Mouse (Mus musculus) lung, postnatal 4 days (tissue): Measurements from ENCODE around the gene Phf10.
"Not testable (repeated sequence)": the region's sequence is repeated elsewhere in the genome, so short reads cannot be mapped to it uniquely, and the experiment has no call there.

Experiments
- DNase-seq, 2 experiments: peaks; one replicate each; pipeline ENCODE4 v3.0.0; 2021

The Phf10 gene

GRCm38 (mm10) chr17:14960951-14961556 lies at the start of gene Phf10:
Gene Phf10, minus strand, starts transcription at chr17:14961273.
- DNase-seq = peak; percentile 58 to 60

DNA sequence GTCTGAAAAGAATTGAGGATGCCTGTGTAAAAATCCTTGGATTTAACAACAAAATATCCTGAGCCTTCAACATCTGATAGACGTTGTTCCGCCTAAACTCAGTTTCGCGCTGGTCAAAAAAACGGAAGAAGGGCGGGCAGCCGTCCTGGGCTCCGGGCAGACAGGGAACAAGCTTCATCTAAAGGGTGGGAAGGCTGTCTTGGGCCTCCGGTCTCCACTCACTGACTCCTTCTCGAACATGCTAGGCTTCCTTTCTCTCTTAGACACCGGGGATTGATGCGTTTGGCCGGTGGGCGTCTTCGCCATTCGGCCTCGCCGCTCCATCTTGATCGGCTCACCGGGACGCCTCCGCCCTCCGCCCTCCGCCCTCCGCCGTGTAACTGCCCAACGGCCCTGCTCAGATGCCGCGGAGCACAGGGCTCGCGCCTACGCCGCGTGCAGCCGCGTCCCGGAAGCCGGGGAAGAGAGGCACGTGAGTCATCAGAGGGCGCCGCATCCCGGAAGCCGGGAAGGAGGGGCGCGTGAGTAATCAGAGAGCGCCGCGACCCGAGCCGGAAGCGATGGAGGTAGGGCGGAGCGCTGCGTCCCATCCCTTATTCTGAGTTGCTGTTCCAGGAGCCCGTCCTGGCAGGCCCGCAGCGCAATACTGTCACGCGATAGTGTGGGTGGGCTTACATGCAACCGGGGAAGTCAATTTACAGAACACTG lies 48.8 kb upstream of the Phf10 start, which contains the start of gene Gm3435:
Gene Gm3435, plus strand, starts transcription at position 471 of the 708 bp plus-strand sequence.
- DNase-seq = not testable (repeated sequence)

DNA sequence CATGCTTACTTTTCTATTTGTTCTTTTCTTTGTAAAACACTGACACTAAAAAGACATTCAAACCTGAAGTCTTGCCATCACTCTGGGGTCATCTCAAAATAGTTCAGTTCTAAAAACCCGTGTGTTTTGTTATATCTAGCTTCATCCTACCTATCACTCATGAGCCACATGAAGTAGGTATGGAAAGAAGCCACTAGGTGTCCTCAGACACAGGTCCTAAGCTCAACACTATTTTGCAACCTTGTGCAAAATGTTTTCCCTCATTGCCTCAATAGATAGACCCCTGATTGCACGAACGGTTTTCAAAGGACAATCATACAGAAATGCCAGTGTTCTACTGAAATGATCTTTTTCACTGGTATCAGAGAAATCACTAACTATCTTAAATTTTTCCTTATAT lies 48.0 kb upstream of the Phf10 start:
- DNase-seq = not testable (repeated sequence)

DNA sequence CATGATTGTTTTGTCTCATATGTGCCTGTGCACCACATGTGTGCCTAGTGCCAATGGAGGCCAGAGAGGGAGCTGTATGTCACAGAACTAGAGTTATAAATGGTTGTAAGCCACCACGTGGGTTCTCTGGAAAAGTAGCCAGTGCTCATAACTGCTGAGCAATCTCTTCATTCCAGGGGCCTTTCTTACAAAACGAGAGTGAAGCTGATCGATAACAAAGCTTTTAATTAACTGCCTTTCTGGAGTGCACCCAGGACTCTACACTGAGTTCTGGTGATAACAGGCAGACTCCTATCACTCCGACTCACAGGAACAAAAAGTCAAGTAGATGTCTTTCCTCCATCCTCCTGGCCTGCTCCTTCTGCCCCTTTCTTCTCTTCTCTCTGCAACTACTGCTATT lies 39.0 kb upstream of the Phf10 start:
- not testable (repeated sequence) for DNase-seq

DNA sequence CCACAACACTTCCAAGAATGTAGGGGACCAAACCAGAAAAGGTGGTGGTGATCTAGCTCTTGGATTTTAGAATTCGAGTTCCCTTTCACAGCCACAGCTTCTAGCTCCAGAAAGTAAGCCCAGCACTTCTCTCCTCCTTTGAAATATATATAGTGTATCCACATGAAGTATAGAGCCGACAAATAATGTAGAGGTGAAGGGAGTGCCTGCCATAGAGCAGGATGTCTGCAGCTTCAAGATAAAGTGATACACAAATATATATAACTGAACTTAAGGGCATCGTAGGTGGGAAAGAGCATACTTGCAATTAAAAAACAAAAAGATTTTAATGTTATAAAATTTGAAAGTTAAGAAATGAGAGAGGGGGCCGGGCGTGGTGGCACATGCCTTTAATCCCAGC lies 33.1 kb upstream of the Phf10 start:
- not testable (repeated sequence) for DNase-seq

- not testable (repeated sequence) for DNase-seq
Measured at GRCm38 (mm10) chr17:14993139-14993832, 32.2 kb upstream of the Phf10 start.

GRCm38 (mm10) chr17:14992522-14993138 lies 31.6 kb upstream of the Phf10 start:
- not testable (repeated sequence) for DNase-seq

DNA sequence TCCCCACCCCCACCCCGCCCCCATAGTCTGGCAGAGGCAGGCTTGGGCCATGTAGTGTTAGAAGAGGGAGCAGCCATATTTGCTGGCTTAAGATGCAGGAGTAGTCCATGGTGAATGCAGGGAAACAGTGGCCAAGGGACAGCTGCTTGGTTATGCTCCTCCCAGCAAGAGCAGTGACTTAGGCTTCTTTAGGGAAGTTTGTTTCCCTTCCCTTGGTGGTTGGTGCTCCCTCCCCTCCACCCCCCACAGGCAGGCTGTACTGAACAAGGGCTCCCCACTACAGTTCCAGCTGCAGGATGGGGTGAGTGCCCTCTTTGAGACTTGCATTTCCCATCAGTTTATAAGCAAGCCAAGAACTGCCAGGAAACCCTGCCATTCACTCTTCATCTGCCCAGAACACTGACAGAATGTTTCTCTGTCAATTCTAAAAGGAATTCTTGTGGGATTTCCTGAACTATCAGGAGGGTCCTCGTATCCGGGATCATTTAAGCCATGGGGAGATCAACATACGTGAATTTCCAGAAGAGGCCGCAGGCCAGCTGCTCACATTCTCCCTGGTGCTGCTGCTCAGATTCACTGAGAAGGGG lies 29.1 kb upstream of the Phf10 start:
- peak; percentile 3 to 10 for DNase-seq

GRCm38 (mm10) chr17:14978362-14979038 lies 17.4 kb upstream of the Phf10 start, which contains the start of the genes 9030025P20Rik and Gm3417:
Gene 9030025P20Rik, plus strand, starts transcription at chr17:14978468.
Gene Gm3417, minus strand, starts transcription at chr17:14978790.
- DNase-seq = not testable (repeated sequence)

DNA sequence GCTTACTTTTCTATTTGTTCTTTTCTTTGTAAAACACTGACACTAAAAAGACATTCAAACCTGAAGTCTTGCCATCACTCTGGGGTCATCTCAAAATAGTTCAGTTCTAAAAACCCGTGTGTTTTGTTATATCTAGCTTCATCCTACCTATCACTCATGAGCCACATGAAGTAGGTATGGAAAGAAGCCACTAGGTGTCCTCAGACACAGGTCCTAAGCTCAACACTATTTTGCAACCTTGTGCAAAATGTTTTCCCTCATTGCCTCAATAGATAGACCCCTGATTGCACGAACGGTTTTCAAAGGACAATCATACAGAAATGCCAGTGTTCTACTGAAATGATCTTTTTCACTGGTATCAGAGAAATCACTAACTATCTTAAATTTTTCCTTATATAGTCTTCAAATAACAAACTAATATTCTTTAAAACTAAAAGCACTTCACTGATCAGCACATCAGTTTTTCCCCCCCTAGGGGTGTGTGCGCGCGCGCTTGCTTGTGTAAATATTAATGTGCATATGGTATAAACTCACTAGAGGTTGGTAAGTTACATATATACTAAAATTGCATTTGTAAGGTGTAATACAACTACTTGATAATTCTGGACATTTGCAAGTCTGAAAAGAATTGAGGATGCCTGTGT lies 16.8 kb upstream of the Phf10 start:
- DNase-seq = not testable (repeated sequence)

DNA sequence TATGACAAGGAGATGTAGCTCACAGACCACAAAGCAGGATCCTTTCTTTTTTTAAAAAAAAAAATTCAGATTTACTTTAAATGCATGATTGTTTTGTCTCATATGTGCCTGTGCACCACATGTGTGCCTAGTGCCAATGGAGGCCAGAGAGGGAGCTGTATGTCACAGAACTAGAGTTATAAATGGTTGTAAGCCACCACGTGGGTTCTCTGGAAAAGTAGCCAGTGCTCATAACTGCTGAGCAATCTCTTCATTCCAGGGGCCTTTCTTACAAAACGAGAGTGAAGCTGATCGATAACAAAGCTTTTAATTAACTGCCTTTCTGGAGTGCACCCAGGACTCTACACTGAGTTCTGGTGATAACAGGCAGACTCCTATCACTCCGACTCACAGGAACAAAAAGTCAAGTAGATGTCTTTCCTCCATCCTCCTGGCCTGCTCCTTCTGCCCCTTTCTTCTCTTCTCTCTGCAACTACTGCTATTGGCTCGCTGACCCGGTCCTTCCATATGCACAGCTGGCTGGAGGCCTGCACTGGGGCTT lies 7.4 kb upstream of the Phf10 start:
- not testable (repeated sequence) for DNase-seq

- not testable (repeated sequence) for DNase-seq
Measured at GRCm38 (mm10) chr17:14961557-14962154, 583 bp upstream of the Phf10 start.

DNA sequence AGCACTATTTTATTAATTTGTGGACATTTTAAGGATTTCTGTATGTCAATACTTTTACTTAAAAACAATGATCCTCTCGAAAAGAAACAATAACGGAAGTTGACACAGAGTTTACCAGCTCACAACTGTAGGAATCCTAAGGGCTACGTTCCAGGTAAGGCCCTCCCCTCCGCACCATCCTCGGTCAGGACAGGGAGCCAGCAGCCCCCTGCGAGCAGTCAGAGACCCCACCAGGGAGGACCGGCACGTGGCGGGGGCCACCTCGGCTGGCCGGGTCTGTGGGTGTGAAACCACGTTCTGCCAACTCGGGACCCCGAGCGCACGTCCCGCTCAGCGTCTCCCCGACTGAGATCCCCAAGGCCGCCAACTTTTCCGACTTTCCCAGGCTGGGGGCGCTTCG lies 553 bp downstream of the Phf10 start:
- DNase-seq = peak; percentile 35 to 43

DNA sequence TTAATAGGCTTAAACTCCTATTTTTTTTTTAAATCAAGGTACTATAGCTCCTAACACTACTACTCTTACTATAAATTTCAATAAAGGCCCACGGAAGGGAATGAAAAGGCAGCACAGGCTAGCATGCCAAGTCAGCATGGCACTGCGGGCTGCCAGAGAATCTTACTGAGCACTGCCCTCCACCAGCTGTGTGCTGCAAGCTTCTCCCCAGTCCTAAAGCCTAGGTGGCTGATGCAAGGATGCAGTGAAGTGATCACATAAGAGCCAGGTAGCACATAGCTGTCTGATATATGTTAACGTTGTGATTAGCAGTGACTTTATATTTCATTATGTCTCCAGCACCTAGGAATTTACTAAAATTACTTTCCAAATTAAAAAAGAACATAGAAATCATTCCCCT lies 1.1 kb downstream of the Phf10 start:
- no peak for DNase-seq

GRCm38 (mm10) chr17:14958686-14959327 lies 2.3 kb downstream of the Phf10 start:
- DNase-seq = no peak

DNA sequence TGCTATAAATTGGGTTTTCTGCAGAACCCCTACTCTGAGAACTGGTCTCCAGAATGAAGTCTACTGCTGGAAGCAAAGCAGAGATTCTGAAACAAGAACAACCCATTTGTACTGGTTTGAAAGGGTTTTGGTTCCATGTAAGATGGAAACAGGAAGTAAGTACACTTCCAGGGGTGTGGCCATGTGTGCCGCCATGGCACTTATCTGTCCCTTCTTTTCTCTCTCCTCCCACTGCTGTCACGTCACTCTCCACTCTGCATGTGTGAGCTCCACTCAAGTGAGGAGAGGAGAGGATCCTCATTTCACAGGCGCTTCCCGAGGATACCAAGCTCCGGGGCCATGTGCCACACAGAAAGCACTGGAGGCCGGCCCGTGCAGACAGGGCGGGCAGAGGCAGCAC lies 7.6 kb downstream of the Phf10 start:
- no peak for DNase-seq

GRCm38 (mm10) chr17:14949161-14949827 lies 11.8 kb downstream of the Phf10 start:
- no peak for DNase-seq

DNA sequence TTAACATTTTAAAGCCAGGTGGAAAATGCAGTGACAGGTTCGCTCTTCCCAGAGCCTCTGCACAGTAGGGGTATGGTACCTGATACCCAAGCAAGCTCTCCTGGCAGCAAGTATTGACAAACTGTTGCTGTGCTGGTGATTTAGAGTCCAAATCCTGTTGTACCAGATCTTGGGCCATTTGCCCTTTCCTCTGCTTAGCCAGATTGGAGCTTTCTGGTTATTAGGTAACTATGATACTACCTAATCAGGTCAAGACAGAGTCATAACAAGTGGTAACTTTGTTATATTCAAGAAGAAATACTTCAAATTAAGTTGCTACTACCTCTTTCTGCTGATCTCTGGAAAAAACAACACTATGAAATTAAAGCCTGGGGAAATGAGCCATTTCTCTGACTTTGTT lies 16.5 kb downstream of the Phf10 start:
- DNase-seq = no peak

- no peak for DNase-seq
Measured at GRCm38 (mm10) chr17:14943729-14944059, 17.4 kb downstream of the Phf10 start.
